Mouse (Mus musculus) stomach, postnatal 0 days (tissue): Measurements from ENCODE around the gene Hs3st5. TPM values are rescaled to one million over a fixed set of nuclear protein-coding genes. Genes with fewer than 3 reads are reported as not detected.

ENCODE experiments used
- ATAC-seq: fragments of 200-750 bp; cut with Nextera tagmentation; 2 replicates; pipeline ENCODE4 v1.8.0; 2017; ENCODE audit not compliant: low FRiP score, low TSS enrichment
- DNase-seq: peaks from one replicate; pipeline ENCODE4 v3.0.0-alpha.2; 2016; ENCODE audit warnings: low spot score
- H3K27ac ChIP-seq: fragments of 300-500 bp; sonication (generic); replicated peaks from 2 replicates; pipeline ENCODE4 v1.5.1; 2014; ENCODE audit warnings: mild to moderate bottlenecking, control low read depth
- H3K27me3 ChIP-seq: fragments of 300-500 bp; sonication (generic); 2 replicates; pipeline ENCODE4 v1.6.1; 2014; ENCODE audit warnings: low read length; ENCODE audit not compliant: control insufficient read depth, insufficient read depth
- H3K36me3 ChIP-seq: fragments of 300-500 bp; sonication (generic); 2 replicates; pipeline ENCODE4 v1.6.1; 2014; ENCODE audit warnings: low read length, mixed read lengths; ENCODE audit not compliant: control insufficient read depth, insufficient read depth
- H3K4me1 ChIP-seq: fragments of 300-500 bp; sonication (generic); replicated peaks from 2 replicates; pipeline ENCODE4 v1.6.1; 2014; ENCODE audit warnings: antibody characterized with exemption; ENCODE audit not compliant: control insufficient read depth, insufficient read depth
- H3K4me2 ChIP-seq: fragments of 300-500 bp; sonication (generic); replicated peaks from 2 replicates; pipeline ENCODE4 v1.6.1; 2014; ENCODE audit warnings: low read depth, mild to moderate bottlenecking, control low read depth, moderate library complexity
- H3K4me3 ChIP-seq: fragments of 300-500 bp; sonication (generic); 2 replicates; pipeline ENCODE4 v1.5.1; 2014; ENCODE audit warnings: low read depth, low read length, control low read depth
- H3K9ac ChIP-seq: fragments of 300-500 bp; sonication (generic); 2 replicates; pipeline ENCODE4 v1.6.1; 2014; ENCODE audit warnings: mild to moderate bottlenecking, low read length, control low read depth, mixed read lengths
- H3K9me3 ChIP-seq: fragments of 300-500 bp; sonication (generic); 2 replicates; pipeline ENCODE4 v1.6.1; 2016; ENCODE audit warnings: low read length; ENCODE audit not compliant: control insufficient read depth
- CTCF ChIP-seq: IDR thresholded peaks from 2 replicates; pipeline ENCODE4 v1.5.1; 2016; ENCODE audit warnings: antibody characterized with exemption, low read depth, mild to moderate bottlenecking, moderate library complexity
- EP300 ChIP-seq: optimal IDR thresholded peaks from 2 replicates; pipeline ENCODE3; 2016; ENCODE audit warnings: antibody characterized with exemption
- WGBS: fragments of 180-500 bp; shearing (Covaris S2); extraction: QIAGEN DNeasy Blood & Tissue Kit; methylation state at CpG from one replicate; pipeline ENCODE4 v1.1.7; 2014; 5-methylcytosine and 5-hydroxymethylcytosine counted together
- polyA plus RNA-seq: library from polyadenylated mRNA; unstranded; fragments of >200 nt; fragmentation: Nextera tagmentation; extraction: Ambion mirVana; gene quantifications from 2 replicates; pipeline ENCODE4 v1.2.1, GENCODE M21; 2015

Hs3st5 gene
- polyA plus RNA-seq, 1 experiment from 2014 or later, result 1.0 TPM

- H3K27me3 ChIP-seq, result no peaks in the 10 kb centered on the region
- DNase-seq (no peak), ATAC-seq (no peak)
- TF ChIP-seq EP300 (no peak), CTCF (no peak)
- no peak overlapping the region for H3K9ac ChIP-seq
- H3K36me3 ChIP-seq, result no peaks in the 10 kb centered on the region
- H3K4me2 ChIP-seq, result no peak overlapping the region
- no peak overlapping the region for H3K27ac ChIP-seq
- no peaks in the 10 kb centered on the region for H3K9me3 ChIP-seq
- H3K4me3 ChIP-seq, result no peak overlapping the region
- H3K4me1 ChIP-seq, result no peaks in the 10 kb centered on the region
- 66% methylated on average over 1 of the region's 1 CpGs for WGBS
Observed at GRCm38 (mm10) chr10:36631746-36632145, 125.1 kb downstream of the Hs3st5 start.

- H3K9me3 ChIP-seq, result no peaks in the 10 kb centered on the region
- no peaks in the 10 kb centered on the region for H3K36me3 ChIP-seq
- WGBS, result 66% methylated on average over 5 of the region's 5 CpGs
- no peaks in the 10 kb centered on the region for H3K27me3 ChIP-seq
- no peak overlapping the region for H3K4me2 ChIP-seq
- TF ChIP-seq EP300 (no peak), CTCF (no peak)
- no peak overlapping the region for H3K4me3 ChIP-seq
- ATAC-seq (no peak), DNase-seq (no peak)
- H3K9ac ChIP-seq, result no peak overlapping the region
- no peak overlapping the region for H3K27ac ChIP-seq
- H3K4me1 ChIP-seq, result no peaks in the 10 kb centered on the region
Observed at GRCm38 (mm10) chr10:36650653-36651052, 144.0 kb downstream of the Hs3st5 start.

- no peak overlapping the region for H3K27ac ChIP-seq
- H3K27me3 ChIP-seq, result no peaks in the 10 kb centered on the region
- no peak for TF ChIP-seq EP300
- TF ChIP-seq CTCF, result no peak
- DNase-seq (no peak), ATAC-seq (no peak)
- no peak overlapping the region for H3K9ac ChIP-seq
- WGBS, result 52% methylated on average over 3 of the region's 3 CpGs
- no peaks in the 10 kb centered on the region for H3K9me3 ChIP-seq
- no peak overlapping the region for H3K4me2 ChIP-seq
- H3K36me3 ChIP-seq, result no peaks in the 10 kb centered on the region
- H3K4me1 ChIP-seq, result no peaks in the 10 kb centered on the region
- no peak overlapping the region for H3K4me3 ChIP-seq
Observed at GRCm38 (mm10) chr10:36713974-36714373, 207.4 kb downstream of the Hs3st5 start.

GRCm38 (mm10) chr10:36726239-36726638 is 219.6 kb downstream of the Hs3st5 start:
- no peaks in the 10 kb centered on the region for H3K36me3 ChIP-seq
- no peaks in the 10 kb centered on the region for H3K4me1 ChIP-seq
- H3K4me3 ChIP-seq, result no peak overlapping the region
- no peaks in the 10 kb centered on the region for H3K9me3 ChIP-seq
- DNase-seq (no peak), ATAC-seq (no peak)
- H3K27ac ChIP-seq, result no peak overlapping the region
- WGBS, result 76% methylated on average over 3 of the region's 3 CpGs
- H3K4me2 ChIP-seq, result no peak overlapping the region
- no peaks in the 10 kb centered on the region for H3K27me3 ChIP-seq
- H3K9ac ChIP-seq, result no peak overlapping the region
- TF ChIP-seq EP300 (no peak), CTCF (no peak)

- H3K9me3 ChIP-seq, result no peaks in the 10 kb centered on the region
- WGBS, result 48% methylated on average over 13 of the region's 13 CpGs
- no peak overlapping the region for H3K4me2 ChIP-seq
- H3K4me1 ChIP-seq, result no peaks in the 10 kb centered on the region
- no peak overlapping the region for H3K27ac ChIP-seq
- no peak overlapping the region for H3K9ac ChIP-seq
- TF ChIP-seq CTCF (no peak), EP300 (no peak)
- ATAC-seq (no peak), DNase-seq (no peak)
- H3K4me3 ChIP-seq, result no peak overlapping the region
- H3K36me3 ChIP-seq, result no peaks in the 10 kb centered on the region
- no peaks in the 10 kb centered on the region for H3K27me3 ChIP-seq
Observed at GRCm38 (mm10) chr10:36729361-36730098, 222.9 kb downstream of the Hs3st5 start.

- ATAC-seq, result no peak
- TF ChIP-seq EP300 (no peak), CTCF (no peak)
- no peaks in the 10 kb centered on the region for H3K9me3 ChIP-seq
Observed at GRCm38 (mm10) chr10:36739375-36739774, 232.8 kb downstream of the Hs3st5 start.

More at GRCm38 (mm10) chr10:36739375-36739774, 232.8 kb downstream of the Hs3st5 start:
- Histone ChIP-seq H3K27me3 (no peaks in the 10 kb centered on the region), H3K9ac (no peak overlapping the region), H3K4me1 (no peaks in the 10 kb centered on the region), H3K4me3 (no peak overlapping the region), H3K4me2 (no peak overlapping the region), H3K27ac (no peak overlapping the region), H3K36me3 (no peaks in the 10 kb centered on the region)
- DNase-seq, result no peak
